Mouse (Mus musculus) kidney, adult 2 months (tissue): Measurements from ENCODE around the gene Ncf1. TPM values are rescaled to one million over a fixed set of nuclear protein-coding genes. Genes with fewer than 3 reads are reported as not detected.

Source experiments
- DNase-seq: peaks from one replicate; pipeline ENCODE4 v3.0.0; 2021
- H3K27ac ChIP-seq: fragments of 200-500 bp; 2 replicates; pipeline ENCODE4 v1.5.1; 2012; ENCODE audit warnings: low read depth, low read length, control low read depth, inconsistent platforms; ENCODE audit not compliant: insufficient read depth
- H3K27me3 ChIP-seq: fragments of 200-500 bp; replicated peaks from 2 replicates; pipeline ENCODE4 v1.6.1; 2012; ENCODE audit warnings: mild to moderate bottlenecking, moderate library complexity, low read length, inconsistent platforms; ENCODE audit not compliant: control insufficient read depth, insufficient read depth
- H3K36me3 ChIP-seq: fragments of 200-500 bp; 2 replicates; pipeline ENCODE4 v1.6.1; 2012; ENCODE audit warnings: mild to moderate bottlenecking, moderate library complexity, low read length, inconsistent platforms; ENCODE audit not compliant: control insufficient read depth, insufficient read depth
- H3K4me1 ChIP-seq: fragments of 200-500 bp; 2 replicates; pipeline ENCODE4 v1.6.1; 2011; ENCODE audit warnings: low read length; ENCODE audit not compliant: control insufficient read depth, insufficient read depth
- H3K4me3 ChIP-seq: fragments of 200-500 bp; 2 replicates; pipeline ENCODE4 v1.5.1; 2011; ENCODE audit warnings: mild to moderate bottlenecking, low read depth, low read length, control low read depth; ENCODE audit not compliant: insufficient read depth
- CTCF ChIP-seq: fragments of 200-500 bp; conservative IDR thresholded peaks from 2 replicates; pipeline ENCODE4 v1.5.1; 2011; ENCODE audit warnings: low read depth, mild to moderate bottlenecking, control low read depth, low read length, moderate library complexity, mixed read lengths; ENCODE audit not compliant: insufficient read depth, insufficient read length
- POLR2A ChIP-seq: fragments of 200-500 bp; IDR thresholded peaks from one replicate; pipeline ENCODE4 v1.6.1; 2011; ENCODE audit warnings: low read depth, low read length, control low read depth
- WGBS: fragments of 180-500 bp; shearing (Covaris S2); methylation state at CpG from one replicate; pipeline ENCODE4 v1.1.7; 2018; 5-methylcytosine and 5-hydroxymethylcytosine counted together
- polyA plus RNA-seq: library from polyadenylated mRNA; depleted of rRNA; stranded (reverse); fragments of >200 nt; gene quantifications from 2 replicates; pipeline ENCODE4 v1.2.3, GENCODE M21; 2012

Ncf1 gene
- polyA plus RNA-seq, 1 experiment, result 6.7 TPM

DNA sequence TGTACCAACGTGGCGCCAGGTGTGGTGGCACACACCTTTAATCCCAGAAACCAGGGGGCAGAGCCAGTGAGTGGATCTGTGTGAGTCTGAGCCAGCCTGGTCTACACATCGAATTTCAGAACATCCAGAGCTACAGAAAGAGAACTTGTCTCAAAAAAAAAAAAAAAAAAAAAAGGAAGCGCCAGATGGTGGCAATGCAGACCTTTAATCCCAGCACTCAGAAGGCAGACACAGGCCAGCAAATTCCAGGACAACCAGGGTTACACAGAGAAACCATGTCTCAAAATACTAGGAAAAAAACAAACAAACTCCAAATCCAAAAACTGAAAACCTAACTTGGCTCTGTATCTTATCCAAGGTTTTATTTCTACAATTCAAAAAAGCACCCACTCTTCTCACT is 41.1 kb upstream of the Ncf1 start:
- Histone ChIP-seq H3K27me3 (no peaks in the 10 kb centered on the region), H3K4me1 (peaks cover 28% of the 10 kb centered on the region), H3K27ac (peak overlapping the region; percentile 68; the same call in 1 of the 2 replicates), H3K36me3 (peaks cover 3% of the 10 kb centered on the region; the same call in 1 of the 2 replicates), H3K4me3 (no peak overlapping the region)
- peak; percentile 62 for DNase-seq
- WGBS, result 57% methylated on average over 4 of the region's 4 CpGs
- TF ChIP-seq POLR2A, result no peak
- TF ChIP-seq CTCF, result no peak

DNA sequence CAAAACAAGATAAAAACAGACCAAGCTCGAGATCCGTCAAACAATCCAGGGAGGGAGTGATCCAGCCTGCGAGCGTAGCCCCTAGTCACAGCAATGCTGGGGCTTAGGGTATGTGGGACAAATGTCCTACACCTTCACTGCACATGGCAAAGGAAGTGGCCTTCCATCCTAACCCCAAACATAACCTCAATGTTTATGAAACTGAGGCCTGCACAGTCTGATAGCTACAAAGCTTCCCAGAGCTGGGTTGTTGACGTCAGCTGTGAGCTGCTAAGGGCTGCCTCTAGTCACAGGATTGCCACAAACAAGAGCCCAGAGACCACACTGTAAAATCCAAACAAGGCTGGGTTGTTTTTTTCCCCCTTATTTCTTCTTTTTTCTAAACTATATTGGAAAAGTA is 40.3 kb upstream of the Ncf1 start:
- no peak overlapping the region for H3K4me3 ChIP-seq
- H3K27ac ChIP-seq, result no peak overlapping the region
- TF ChIP-seq CTCF (no peak), POLR2A (no peak)
- no peaks in the 10 kb centered on the region for H3K27me3 ChIP-seq
- no peak for DNase-seq
- 78% methylated on average over 5 of the region's 5 CpGs for WGBS
- H3K4me1 ChIP-seq, result peaks cover 22% of the 10 kb centered on the region
- peaks cover 3% of the 10 kb centered on the region; the same call in 1 of the 2 replicates for H3K36me3 ChIP-seq

DNA sequence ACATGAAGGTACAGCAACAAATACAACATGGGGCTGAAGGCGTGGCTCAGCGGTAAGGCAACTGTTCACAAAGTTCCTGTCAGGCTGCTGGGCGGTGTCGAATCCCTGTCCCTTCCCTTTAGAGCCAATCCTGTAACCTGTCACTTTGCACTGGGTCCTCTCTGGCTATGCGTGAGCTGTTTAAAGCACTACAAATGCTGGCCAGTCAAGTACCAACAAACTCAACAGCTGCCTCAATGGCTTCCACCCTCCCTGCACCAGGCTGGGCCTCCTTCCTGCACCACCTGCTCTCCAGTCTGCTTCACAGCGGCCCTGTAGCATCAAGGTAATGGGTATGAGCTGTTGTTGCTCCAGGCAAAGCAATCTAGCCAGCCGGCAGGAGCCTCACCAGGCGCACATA is 39.3 kb upstream of the Ncf1 start:
- TF ChIP-seq CTCF (no peak), POLR2A (no peak)
- Histone ChIP-seq H3K36me3 (no peaks in the 10 kb centered on the region; the same call in 1 of the 2 replicates), H3K27me3 (no peaks in the 10 kb centered on the region), H3K4me3 (no peak overlapping the region), H3K4me1 (peaks cover 18% of the 10 kb centered on the region), H3K27ac (no peak overlapping the region)
- no peak for DNase-seq
- WGBS, result 89% methylated on average over 8 of the region's 8 CpGs

DNA sequence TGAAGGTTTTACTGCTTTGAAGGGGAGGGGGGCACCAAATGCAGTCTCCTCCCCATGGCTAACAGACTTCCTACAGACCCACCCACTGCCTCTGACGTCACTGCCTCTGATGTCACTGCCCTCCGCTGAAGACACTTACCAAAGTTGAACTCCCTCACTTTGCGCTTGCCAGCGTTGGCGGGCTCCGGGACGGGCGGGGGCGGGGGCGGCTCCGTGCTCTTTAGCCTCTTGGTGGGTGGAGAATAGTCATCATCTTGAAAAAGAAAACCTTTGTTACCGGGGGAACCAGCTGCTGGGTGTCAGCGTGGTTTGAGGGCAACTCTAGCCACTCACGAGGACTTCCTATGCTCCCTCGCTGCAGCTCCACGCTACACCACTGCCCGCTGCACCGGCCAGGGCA is 37.0 kb upstream of the Ncf1 start:
- no peaks in the 10 kb centered on the region for H3K27me3 ChIP-seq
- H3K4me3 ChIP-seq, result no peak overlapping the region
- peaks cover 9% of the 10 kb centered on the region for H3K4me1 ChIP-seq
- WGBS, result 50% methylated on average over 18 of the region's 18 CpGs
- peaks cover 6% of the 10 kb centered on the region for H3K36me3 ChIP-seq
- no peak overlapping the region for H3K27ac ChIP-seq
- peak; percentile 28 for DNase-seq
- no peak for TF ChIP-seq POLR2A
- no peak for TF ChIP-seq CTCF

DNA sequence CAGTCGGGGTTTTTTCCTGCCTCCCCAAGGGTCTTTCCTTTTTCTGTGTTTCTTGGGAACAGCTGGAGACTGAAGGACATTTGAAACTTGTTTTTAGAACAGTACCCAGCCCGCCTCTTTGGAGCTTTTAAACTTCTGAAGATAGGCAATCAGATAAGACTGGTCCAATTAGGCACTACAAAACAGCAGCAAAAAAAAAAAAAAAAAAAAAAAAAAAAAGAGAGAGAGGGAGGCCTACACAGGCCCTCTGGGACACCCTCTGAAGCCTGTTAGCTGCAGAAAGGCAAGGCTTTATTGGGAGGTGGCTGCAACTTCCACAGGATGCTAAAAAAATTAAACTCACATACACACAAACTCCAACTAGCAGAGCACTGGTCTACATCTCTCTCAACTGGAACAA is 36.5 kb upstream of the Ncf1 start:
- TF ChIP-seq POLR2A (no peak), CTCF (no peak)
- Histone ChIP-seq H3K4me1 (peaks cover 4% of the 10 kb centered on the region; the same call in 1 of the 2 replicates), H3K27me3 (no peaks in the 10 kb centered on the region), H3K4me3 (no peak overlapping the region), H3K27ac (no peak overlapping the region), H3K36me3 (peaks cover 8% of the 10 kb centered on the region)
- no peak for DNase-seq
- whole genome bisulfite sequencing, result 73% methylated on average over 2 of the region's 2 CpGs

- Histone ChIP-seq H3K36me3 (peaks cover 11% of the 10 kb centered on the region), H3K4me1 (no peaks in the 10 kb centered on the region), H3K27ac (no peak overlapping the region), H3K27me3 (no peaks in the 10 kb centered on the region), H3K4me3 (no peak overlapping the region)
- DNase-seq, result no peak
- TF ChIP-seq CTCF (no peak), POLR2A (no peak)
- 85% methylated on average over 9 of the region's 9 CpGs for WGBS
Measured at GRCm38 (mm10) chr5:134260001-134260636, 30.7 kb upstream of the Ncf1 start.

- no peak overlapping the region for H3K4me3 ChIP-seq
- TF ChIP-seq POLR2A (no peak), CTCF (no peak)
- 89% methylated on average over 2 of the region's 2 CpGs for WGBS
- H3K4me1 ChIP-seq, result no peaks in the 10 kb centered on the region
- no peak for DNase-seq
- no peak overlapping the region for H3K27ac ChIP-seq
- no peaks in the 10 kb centered on the region for H3K27me3 ChIP-seq
- H3K36me3 ChIP-seq, result peaks cover 11% of the 10 kb centered on the region
Measured at GRCm38 (mm10) chr5:134258934-134259333, 29.5 kb upstream of the Ncf1 start.
